Mouse (Mus musculus) heart, postnatal 0 days (tissue): ENCODE data around the gene Mitf. TPM values are rescaled to one million over a fixed set of nuclear protein-coding genes. Genes with fewer than 3 reads are reported as not detected.

Experiments
- ATAC-seq: fragments of 200-750 bp; cut with Nextera tagmentation; 2 replicates; pipeline ENCODE4 v1.8.0; 2017; ENCODE audit warnings: low read depth, moderate number of reproducible peaks, moderate library complexity; ENCODE audit not compliant: insufficient read depth
- DNase-seq: peaks from one replicate; pipeline ENCODE4 v3.0.0-alpha.2; 2016; ENCODE audit warnings: low spot score
- H3K27ac ChIP-seq: fragments of 300-500 bp; sonication (generic); 2 replicates; pipeline ENCODE4 v1.5.1; 2014; ENCODE audit warnings: low read depth, mild to moderate bottlenecking
- H3K27me3 ChIP-seq: fragments of 300-500 bp; sonication (generic); 2 replicates; pipeline ENCODE4 v1.6.1; 2014; ENCODE audit warnings: low read length, mixed read lengths; ENCODE audit not compliant: control insufficient read depth, insufficient read depth
- H3K36me3 ChIP-seq: fragments of 300-500 bp; sonication (generic); replicated peaks from 2 replicates; pipeline ENCODE4 v1.6.1; 2014; ENCODE audit warnings: low read length, mixed read lengths; ENCODE audit not compliant: control insufficient read depth, insufficient read depth
- H3K4me1 ChIP-seq: fragments of 300-500 bp; sonication (generic); 2 replicates; pipeline ENCODE4 v1.6.1; 2014; ENCODE audit warnings: antibody characterized with exemption; ENCODE audit not compliant: control insufficient read depth, insufficient read depth
- H3K4me2 ChIP-seq: fragments of 300-500 bp; sonication (generic); 2 replicates; pipeline ENCODE4 v1.6.1; 2014; ENCODE audit warnings: low read depth, mild to moderate bottlenecking, low read length, moderate library complexity
- H3K4me3 ChIP-seq: fragments of 300-500 bp; sonication (generic); 2 replicates; pipeline ENCODE4 v1.5.1; 2014; ENCODE audit warnings: low read depth, low read length
- H3K9ac ChIP-seq: fragments of 300-500 bp; sonication (generic); replicated peaks from 2 replicates; pipeline ENCODE4 v1.6.1; 2014; ENCODE audit warnings: low read depth, low read length, mixed read lengths
- H3K9me3 ChIP-seq: fragments of 300-500 bp; sonication (generic); replicated peaks from 2 replicates; pipeline ENCODE4 v1.6.1; 2016; ENCODE audit warnings: low read length; ENCODE audit not compliant: control insufficient read depth
- CTCF ChIP-seq: IDR thresholded peaks from 2 replicates; pipeline ENCODE4 v1.5.1; 2016; ENCODE audit warnings: antibody characterized with exemption, control low read depth, low read depth
- EP300 ChIP-seq: IDR thresholded peaks from 2 replicates; pipeline ENCODE4 v1.6.1; 2016; ENCODE audit warnings: antibody characterized with exemption, low read depth
- WGBS: fragments of 180-500 bp; shearing (Covaris S2); extraction: QIAGEN DNeasy Blood & Tissue Kit; methylation state at CpG from one replicate; pipeline ENCODE4 v1.1.7; 2014; 5-methylcytosine and 5-hydroxymethylcytosine counted together
- polyA plus RNA-seq: library from polyadenylated mRNA; unstranded; fragments of >200 nt; fragmentation: Nextera tagmentation; extraction: Ambion mirVana; gene quantifications from 2 replicates; pipeline ENCODE4 v1.2.1, GENCODE M21; 2015
- total RNA-seq: library from RNA; depleted of rRNA; stranded (reverse); fragments of >200 nt; gene quantifications from 2 replicates; pipeline ENCODE4 v1.2.3, GENCODE M21; 2014; ENCODE audit warnings: low replicate concordance

The Mitf gene
- total and polyA plus RNA-seq, 2 experiments from 2014 or later = 26.2 to 94.1 TPM

DNA sequence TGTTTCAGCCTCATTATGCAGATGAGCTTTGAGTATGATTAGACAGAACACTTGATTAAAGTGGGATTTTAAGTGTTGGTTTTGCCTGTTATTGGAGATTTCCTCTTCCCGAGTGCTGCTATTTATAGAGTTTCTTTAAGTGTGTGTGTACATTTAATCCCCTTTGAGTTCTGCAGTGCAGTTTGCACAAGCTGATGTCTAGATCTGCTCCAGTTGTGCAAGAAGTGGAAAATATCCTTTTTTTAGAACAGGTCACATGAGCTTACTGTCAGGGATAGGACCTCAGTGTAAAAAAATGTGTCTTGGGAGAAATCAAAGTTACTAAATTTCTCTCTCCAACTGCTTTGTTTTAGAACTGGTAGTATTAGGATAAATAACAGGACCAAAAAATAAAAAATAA is 8.9 kb downstream of the Mitf start:
- TF ChIP-seq CTCF (no peak), EP300 (no peak)
- H3K9me3 ChIP-seq = no peaks in the 10 kb centered on the region
- 0 out of 2 replicates have a peak, but pooled peaks cover 5% of the 10 kb centered on the region for H3K4me1 ChIP-seq
- H3K9ac ChIP-seq = no peak overlapping the region
- DNase-seq = no peak
- 35% methylated on average over 1 of the region's 1 CpGs for WGBS
- H3K27me3 ChIP-seq = no peaks in the 10 kb centered on the region
- no peak overlapping the region for H3K4me3 ChIP-seq
- no peaks in the 10 kb centered on the region for H3K36me3 ChIP-seq
- ATAC-seq = no peak
- no peak overlapping the region for H3K27ac ChIP-seq
- no peak overlapping the region for H3K4me2 ChIP-seq

DNA sequence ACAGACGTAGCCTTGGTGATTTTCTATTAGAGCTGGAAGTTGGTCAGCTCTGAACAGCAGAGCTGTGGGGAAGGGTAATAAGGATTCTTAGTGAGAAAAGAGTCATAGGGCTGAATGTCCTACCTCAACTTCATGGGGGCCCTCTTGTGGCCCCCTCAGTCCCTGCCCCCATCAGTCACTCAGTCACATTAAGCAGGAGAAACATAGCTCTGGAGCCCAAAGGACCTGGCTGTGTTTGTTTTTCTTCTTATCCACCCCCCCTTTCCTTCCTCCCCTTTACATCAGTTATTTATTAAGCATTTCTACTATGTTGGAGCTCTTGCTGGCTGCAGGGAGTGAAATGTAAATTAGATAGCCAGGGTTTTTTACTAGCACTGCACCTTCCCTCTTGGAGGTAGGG is 10.0 kb downstream of the Mitf start:
- no peaks in the 10 kb centered on the region for H3K27me3 ChIP-seq
- no peak overlapping the region for H3K27ac ChIP-seq
- no peak for ATAC-seq
- H3K9ac ChIP-seq = no peak overlapping the region
- TF ChIP-seq EP300 (no peak), CTCF (no peak)
- H3K36me3 ChIP-seq = no peaks in the 10 kb centered on the region
- H3K4me2 ChIP-seq = no peak overlapping the region
- H3K4me3 ChIP-seq = no peak overlapping the region
- H3K9me3 ChIP-seq = no peaks in the 10 kb centered on the region
- 0 out of 2 replicates have a peak, but pooled peaks cover 5% of the 10 kb centered on the region for H3K4me1 ChIP-seq
- WGBS = 81% methylated on average over 1 of the region's 1 CpGs
- no peak for DNase-seq

DNA sequence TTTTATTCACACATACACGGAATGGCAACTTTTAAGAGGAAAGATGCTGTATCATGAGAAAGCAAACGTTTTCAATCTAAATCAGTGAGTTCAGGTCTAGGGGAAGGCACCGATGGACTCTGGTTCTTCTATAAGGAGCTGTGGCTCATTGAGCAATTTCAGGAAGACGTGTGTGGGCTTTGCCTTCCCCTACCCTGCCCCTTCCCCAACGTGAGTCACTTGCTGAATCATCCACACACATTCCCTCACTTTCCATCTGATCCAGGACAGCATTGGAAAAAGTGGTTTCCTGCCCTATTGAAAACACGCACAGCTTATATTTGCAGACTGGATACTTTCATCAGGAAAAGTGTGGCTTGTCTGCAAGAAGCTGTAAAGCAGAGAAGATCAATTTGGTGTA is 11.3 kb downstream of the Mitf start:
- H3K9me3 ChIP-seq = no peaks in the 10 kb centered on the region
- H3K36me3 ChIP-seq = no peaks in the 10 kb centered on the region
- WGBS = 55% methylated on average over 6 of the region's 6 CpGs
- H3K27me3 ChIP-seq = no peaks in the 10 kb centered on the region
- H3K4me3 ChIP-seq = no peak overlapping the region
- H3K9ac ChIP-seq = no peak overlapping the region
- no peak overlapping the region for H3K4me2 ChIP-seq
- no peak for DNase-seq
- H3K4me1 ChIP-seq = 0 out of 2 replicates have a peak, but pooled peaks cover 5% of the 10 kb centered on the region
- no peak overlapping the region for H3K27ac ChIP-seq
- ATAC-seq = no peak
- TF ChIP-seq CTCF (no peak), EP300 (no peak)

DNA sequence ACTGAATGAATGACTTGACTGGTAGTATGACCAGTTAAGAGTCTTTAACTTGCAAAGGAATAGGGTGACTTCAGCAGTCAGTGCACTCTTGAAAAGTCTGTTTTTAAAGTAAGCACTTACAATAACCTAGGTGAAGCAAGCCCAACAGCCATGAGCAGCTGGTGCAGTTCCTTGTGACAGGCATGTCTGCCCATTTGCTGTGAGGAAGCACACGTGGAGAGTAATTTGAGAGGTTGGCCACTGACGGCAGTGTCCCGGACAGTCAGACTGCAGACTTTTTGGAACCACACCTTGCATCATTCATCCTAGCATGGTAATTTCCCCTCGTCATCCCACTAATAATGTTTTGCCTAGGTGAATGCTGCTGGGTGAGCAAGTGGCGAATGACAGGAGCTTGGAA is 12.1 kb downstream of the Mitf start:
- no peak overlapping the region for H3K4me3 ChIP-seq
- H3K9ac ChIP-seq = no peak overlapping the region
- 71% methylated on average over 5 of the region's 5 CpGs for WGBS
- H3K27ac ChIP-seq = no peak overlapping the region
- H3K4me1 ChIP-seq = 0 out of 2 replicates have a peak, but pooled peaks cover 5% of the 10 kb centered on the region
- no peaks in the 10 kb centered on the region for H3K9me3 ChIP-seq
- H3K27me3 ChIP-seq = no peaks in the 10 kb centered on the region
- H3K4me2 ChIP-seq = no peak overlapping the region
- DNase-seq = no peak
- no peaks in the 10 kb centered on the region for H3K36me3 ChIP-seq
- TF ChIP-seq EP300 (no peak), CTCF (no peak)
- ATAC-seq = no peak

DNA sequence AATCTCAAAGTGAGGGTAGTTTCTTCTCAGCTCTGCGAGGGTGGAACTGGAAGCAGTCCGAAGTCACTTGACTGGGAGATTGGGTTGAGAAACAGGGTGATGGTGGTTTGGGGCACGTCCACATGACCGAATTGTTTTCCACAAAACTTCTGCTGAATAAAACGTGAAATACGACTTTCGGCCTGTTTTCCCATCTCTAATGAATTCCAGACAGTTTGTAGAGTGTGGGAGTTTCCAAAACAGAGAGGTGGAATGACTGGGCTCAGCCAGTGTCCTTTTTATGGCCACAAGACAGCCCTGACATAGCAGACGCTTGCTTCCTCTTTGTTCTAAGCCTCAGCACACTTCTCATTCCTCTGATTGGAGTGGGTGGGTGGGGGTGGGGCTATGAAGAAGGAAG is 13.7 kb downstream of the Mitf start:
- ATAC-seq (no peak), DNase-seq (no peak)
- Histone ChIP-seq H3K27me3 (no peaks in the 10 kb centered on the region), H3K27ac (no peak overlapping the region), H3K9me3 (no peaks in the 10 kb centered on the region), H3K9ac (no peak overlapping the region), H3K36me3 (no peaks in the 10 kb centered on the region), H3K4me3 (no peak overlapping the region), H3K4me2 (no peak overlapping the region), H3K4me1 (0 out of 2 replicates have a peak, but pooled peaks cover 3% of the 10 kb centered on the region)
- TF ChIP-seq EP300 (no peak), CTCF (no peak)
- WGBS = 74% methylated on average over 8 of the region's 8 CpGs

DNA sequence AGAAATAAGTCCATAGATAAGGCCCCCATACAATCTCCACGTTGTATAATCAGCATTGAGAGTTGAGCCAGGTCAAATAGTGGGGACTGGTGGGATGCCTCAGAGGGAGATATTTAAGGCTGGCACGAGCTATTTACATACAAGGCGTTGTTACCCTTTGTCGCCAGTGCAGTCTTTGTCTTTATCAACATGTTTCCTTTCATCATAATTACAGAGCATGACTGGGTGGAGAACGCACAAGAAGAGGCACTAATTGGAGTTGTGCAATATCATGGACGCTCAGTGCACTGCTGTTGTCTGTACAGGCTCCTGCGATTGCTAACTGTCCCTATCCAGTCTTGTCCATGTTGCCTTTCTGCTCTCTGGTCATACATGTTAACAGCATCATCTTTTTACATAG is 15.0 kb downstream of the Mitf start:
- no peak overlapping the region for H3K9ac ChIP-seq
- WGBS = 85% methylated on average over 7 of the region's 7 CpGs
- no peaks in the 10 kb centered on the region for H3K9me3 ChIP-seq
- ATAC-seq (no peak), DNase-seq (no peak)
- H3K27ac ChIP-seq = no peak overlapping the region
- no peaks in the 10 kb centered on the region for H3K27me3 ChIP-seq
- no peaks in the 10 kb centered on the region for H3K36me3 ChIP-seq
- H3K4me1 ChIP-seq = no peaks in the 10 kb centered on the region
- H3K4me3 ChIP-seq = no peak overlapping the region
- H3K4me2 ChIP-seq = no peak overlapping the region
- TF ChIP-seq EP300 (no peak), CTCF (no peak)
